Mouse (Mus musculus) frontal cortex, postnatal 25 days (tissue): ENCODE data around the gene Olfr1256.

Experiments
- DNase-seq, 2 experiments: peaks; one replicate each; pipeline ENCODE4 v3.0.0; 2022; ENCODE audit warnings: low spot score in 2 of 2

The Olfr1256 gene

DNA sequence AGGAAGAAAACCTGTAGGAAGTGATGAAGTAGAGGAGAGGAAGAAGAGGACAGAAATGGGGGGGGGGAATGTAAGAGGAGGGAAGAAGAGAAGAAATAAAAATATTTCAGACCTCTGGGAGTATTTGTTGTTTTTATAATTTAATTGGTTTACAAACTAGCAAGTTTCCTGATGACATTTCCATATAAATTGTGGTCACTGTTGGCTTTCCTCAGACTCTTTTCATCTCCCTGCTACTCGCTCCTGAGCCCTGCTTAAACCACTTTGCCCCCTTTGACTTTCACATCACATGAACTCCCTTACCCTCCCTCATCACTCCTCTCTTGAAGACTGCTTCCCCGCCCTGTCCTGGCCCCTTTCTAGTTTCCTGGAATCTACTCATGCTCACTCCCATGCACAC, at the start of gene Olfr1256:
TSS of gene Olfr1256 (minus strand) at position 101 of the 400 bp plus-strand sequence.
- no peak for DNase-seq

- no peak for DNase-seq
Observed at GRCm38 (mm10) chr2:89878137-89878536, 36.8 kb upstream of the Olfr1256 start, which contains the start of gene Olfr1257. Gene Olfr1257 (plus strand): TSS chr2:89878437.

GRCm38 (mm10) chr2:89849230-89849629, 7.9 kb upstream of the Olfr1256 start:
- DNase-seq, result no peak

GRCm38 (mm10) chr2:89848105-89848504, 6.8 kb upstream of the Olfr1256 start, which contains the start of gene Olfr48:
Gene Olfr48 (minus strand): TSS chr2:89848205.
- DNase-seq, result no peak

DNA sequence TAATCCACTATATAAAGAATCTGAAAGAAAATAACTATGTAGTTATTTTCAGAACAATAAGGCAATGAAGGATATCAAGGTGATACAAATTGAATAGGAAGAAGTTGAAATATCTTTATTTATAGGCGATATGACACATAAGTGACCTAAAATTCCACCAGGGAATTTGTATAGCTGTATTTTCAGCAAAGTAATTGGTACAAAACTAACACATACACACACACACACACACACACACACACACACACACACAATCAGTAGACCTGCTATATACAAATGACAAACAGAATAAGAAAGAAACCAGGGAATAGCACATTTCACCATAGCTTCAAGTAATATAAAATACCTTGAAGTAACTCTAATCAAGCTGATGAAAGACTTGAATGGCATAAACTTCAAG, 21.1 kb downstream of the Olfr1256 start:
- DNase-seq, result no peak

DNA sequence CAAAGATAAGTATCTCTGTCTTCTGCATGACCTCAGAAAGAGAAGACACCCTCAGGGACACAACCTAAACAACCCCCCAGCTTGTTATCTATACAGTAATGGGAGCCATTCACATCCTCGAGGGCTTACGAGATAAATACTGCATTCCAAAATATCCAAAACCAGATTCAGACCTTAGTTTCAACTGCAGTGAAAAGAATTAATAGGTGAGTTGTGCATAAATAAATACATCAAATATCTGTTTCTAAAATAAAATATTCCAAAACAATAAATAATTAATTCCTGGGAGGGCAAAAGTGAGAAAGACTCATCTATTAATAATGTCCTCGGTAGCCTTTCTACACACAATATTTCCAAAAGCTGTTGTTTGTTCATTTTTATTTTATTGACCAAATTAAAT, 29.6 kb downstream of the Olfr1256 start, which contains the start of gene Olfr1255:
TSS of gene Olfr1255 (plus strand) at position 301 of the 400 bp plus-strand sequence.
- DNase-seq, result no peak

GRCm38 (mm10) chr2:89810751-89811150, 30.6 kb downstream of the Olfr1256 start:
- no peak for DNase-seq

DNA sequence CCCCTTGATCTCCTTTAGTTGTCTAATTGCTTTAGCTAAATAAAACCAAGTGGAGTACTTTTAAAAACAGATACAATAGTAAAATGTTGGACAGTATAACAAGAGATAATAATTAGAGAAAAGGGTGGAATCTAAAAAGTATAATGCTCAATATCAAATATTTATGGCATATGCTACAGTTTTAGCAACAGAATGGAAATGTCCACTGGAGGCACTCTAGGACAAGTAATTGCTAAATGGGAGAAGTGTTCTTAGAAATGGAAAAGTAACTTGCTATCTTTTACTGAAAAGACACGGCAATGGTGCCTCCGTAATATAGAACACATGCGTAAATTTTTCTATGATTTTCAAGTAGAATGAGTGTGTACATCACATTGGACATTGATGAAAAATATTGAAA, 41.8 kb downstream of the Olfr1256 start:
- DNase-seq, result no peak

- DNase-seq, result no peak
Observed at GRCm38 (mm10) chr2:89793519-89793918, 47.8 kb downstream of the Olfr1256 start, which contains the start of gene Olfr1254. Gene Olfr1254 (minus strand): TSS chr2:89793619.
